Mouse (Mus musculus) naive thymus-derived CD4-positive, alpha-beta T cell, adult 5 months (primary cell): ENCODE data around the gene Gm47995. TPM values are rescaled to one million over a fixed set of nuclear protein-coding genes. Genes with fewer than 3 reads are reported as not detected.

Experiments
- polyA plus RNA-seq: library from polyadenylated mRNA; unstranded; fragments of 100-300 nt; shearing (Covaris generic); gene quantifications from one replicate; pipeline ENCODE4 v1.2.1, GENCODE M21; 2017

Gm47995 gene
- not detected for polyA plus RNA-seq

GRCm38 (mm10) chr1:151198120-151198519, at the start of gene Gm47995:
TSS of gene Gm47995 (plus strand) at chr1:151198448.

DNA sequence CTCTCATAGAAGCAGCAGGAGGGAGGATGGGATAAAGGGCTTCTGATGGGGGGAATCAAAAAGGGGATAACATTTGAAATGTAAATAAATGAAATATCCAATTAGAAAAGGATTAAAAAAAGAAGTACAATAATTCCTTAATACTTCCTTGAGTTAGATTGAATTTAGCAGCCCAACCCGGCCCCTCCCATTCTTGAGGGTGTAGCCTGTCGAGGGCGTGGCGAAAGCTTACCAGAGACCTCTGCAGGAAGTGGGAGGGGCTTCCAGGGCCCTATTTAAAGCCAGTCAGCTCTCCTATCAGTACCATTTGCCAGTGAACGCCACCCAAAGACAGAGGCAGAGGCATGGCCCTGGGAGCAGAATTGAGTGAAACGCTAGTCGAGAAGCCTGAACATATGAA, 16.0 kb upstream of the Gm47995 start, which contains the start of gene Gm47985:
Gene Gm47985 (plus strand): TSS at position 272 of the 400 bp plus-strand sequence.

GRCm38 (mm10) chr1:151192075-151192474, 6.2 kb upstream of the Gm47995 start, which contains the start of gene Gm8947:
TSS of gene Gm8947 (plus strand) at chr1:151192376.

DNA sequence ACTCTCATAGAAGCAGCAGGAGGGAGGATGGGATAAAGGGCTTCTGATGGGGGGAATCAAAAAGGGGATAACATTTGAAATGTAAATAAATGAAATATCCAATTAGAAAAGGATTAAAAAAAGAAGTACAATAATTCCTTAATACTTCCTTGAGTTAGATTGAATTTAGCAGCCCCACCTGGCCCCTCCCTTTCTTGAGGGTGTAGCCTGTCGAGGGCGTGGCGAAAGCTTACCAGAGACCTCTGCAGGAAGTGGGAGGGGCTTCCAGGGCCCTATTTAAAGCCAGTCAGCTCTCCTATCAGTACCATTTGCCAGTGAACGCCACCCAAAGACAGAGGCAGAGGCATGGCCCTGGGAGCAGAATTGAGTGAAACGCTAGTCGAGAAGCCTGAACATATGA, 5.6 kb downstream of the Gm47995 start, which contains the start of gene 3110040M04Rik:
Gene 3110040M04Rik (plus strand): TSS at position 304 of the 400 bp plus-strand sequence.

GRCm38 (mm10) chr1:151209824-151210355, 11.6 kb downstream of the Gm47995 start, which contains the start of gene Gm47996:
TSS of gene Gm47996 (plus strand) at chr1:151210131.

Other genes with a start within 250 kb of the Gm47995 start
- 0.14 TPM for gene Hmcn1, start 205.0 kb upstream of the Gm47995 start, polyA plus RNA-seq
- gene Gm47985, start 15.9 kb upstream of the Gm47995 start, polyA plus RNA-seq: not detected
- not detected for gene Gm8947, start 6.1 kb upstream of the Gm47995 start, polyA plus RNA-seq
- gene 3110040M04Rik, start 5.7 kb downstream of the Gm47995 start, polyA plus RNA-seq: not detected
- not detected for gene Gm47996, start 11.7 kb downstream of the Gm47995 start, polyA plus RNA-seq
- gene Ivns1abp, start 146.0 kb downstream of the Gm47995 start, polyA plus RNA-seq: 338 TPM
- gene Swt1, start 230.0 kb downstream of the Gm47995 start, polyA plus RNA-seq: 40.3 TPM
- 59.2 TPM for gene Trmt1l, start 230.1 kb downstream of the Gm47995 start, polyA plus RNA-seq